Mouse (Mus musculus) activated CD4-positive, CD25-positive, alpha-beta regulatory T cell (primary cell): Measurements from ENCODE around the gene Spty2d1. TPM values are rescaled to one million over a fixed set of nuclear protein-coding genes. Genes with fewer than 3 reads are reported as not detected.

Experiments used
- polyA plus RNA-seq, 2 experiments: library from polyadenylated mRNA; unstranded; fragments of 100-300 nt; shearing (Covaris generic); gene quantifications; one replicate each; pipeline ENCODE4 v1.2.1; 2017

The Spty2d1 gene
- polyA plus RNA-seq = 10 to 100 TPM; 19.0 to 40.2 TPM

GRCm38 (mm10) chr7:47008168-47008993 is at the start of gene Spty2d1:
Gene Spty2d1 (minus strand): TSS chr7:47008411.

GRCm38 (mm10) chr7:47050366-47050765 is 42.2 kb upstream of the Spty2d1 start, which contains the start of gene Tmem86a:
Gene Tmem86a (plus strand): TSS chr7:47050601.

GRCm38 (mm10) chr7:46983280-46983679 is 24.9 kb downstream of the Spty2d1 start, which contains the start of gene Gm9999:
Gene Gm9999 (plus strand): TSS chr7:46983580.

GRCm38 (mm10) chr7:46957831-46958691 is 50.1 kb downstream of the Spty2d1 start, which contains the start of gene Uevld:
Gene Uevld (minus strand): TSS chr7:46958527.

Other genes starting within 250 kb of the Spty2d1 start
- 10 to 100 TPM; 27.5 to 37.5 TPM for gene Hps5, start 212.3 kb downstream of the Spty2d1 start, polyA plus RNA-seq
- gene Gtf2h1, start 212.3 kb downstream of the Spty2d1 start, polyA plus RNA-seq = 10 to 100 TPM; 52.4 to 56.3 TPM
- gene Ldha, start 166.9 kb downstream of the Spty2d1 start, polyA plus RNA-seq = 1,000 to 10,000 TPM; 1,491 to 1,505 TPM
- gene Ldhc, start 147.2 kb downstream of the Spty2d1 start, polyA plus RNA-seq = under 1 TPM in 1 of 2 experiments, not detected in 1; 0.32 TPM
- gene Tsg101, start 88.4 kb downstream of the Spty2d1 start, polyA plus RNA-seq = 100 to 1,000 TPM; 126 to 130 TPM
- 1 to 10 TPM; 6.4 to 7.2 TPM for gene Uevld, start 49.9 kb downstream of the Spty2d1 start, polyA plus RNA-seq
- not detected for gene Gm9999, start 24.8 kb downstream of the Spty2d1 start, polyA plus RNA-seq
- gene Tmem86a, start 42.2 kb upstream of the Spty2d1 start, polyA plus RNA-seq = 1 to 10 TPM; 1.3 to 7.0 TPM
- 1 to 10 TPM in 1 of 2 experiments, under 1 TPM in 1; 0.90 to 9.1 TPM for gene Ptpn5, start 125.3 kb upstream of the Spty2d1 start, polyA plus RNA-seq
- gene Mrgpra6, start 196.5 kb upstream of the Spty2d1 start, polyA plus RNA-seq = not detected
- gene Mrgpra9, start 244.4 kb upstream of the Spty2d1 start, polyA plus RNA-seq = not detected